Mouse (Mus musculus) liver, postnatal 0 days (tissue): Measurements from ENCODE around the gene Mvb12b. TPM values are rescaled to one million over a fixed set of nuclear protein-coding genes. Genes with fewer than 3 reads are reported as not detected.

ENCODE experiments used
- ATAC-seq: fragments of 200-750 bp; cut with Nextera tagmentation; 2 replicates; pipeline ENCODE4 v1.8.0; 2017; ENCODE audit warnings: mild to moderate bottlenecking, moderate library complexity
- DNase-seq: peaks from one replicate; pipeline ENCODE4 v3.0.0-alpha.2; 2016
- H3K27ac ChIP-seq: fragments of 300-500 bp; sonication (generic); 2 replicates; pipeline ENCODE4 v1.5.1; 2014; ENCODE audit warnings: antibody characterized with exemption, moderate library complexity, mild to moderate bottlenecking, low read depth
- H3K27me3 ChIP-seq: fragments of 300-500 bp; sonication (generic); 2 replicates; pipeline ENCODE4 v1.6.1; 2014; ENCODE audit warnings: low read length, control low read depth, mixed read lengths; ENCODE audit not compliant: insufficient read depth
- H3K36me3 ChIP-seq: fragments of 300-500 bp; sonication (generic); replicated peaks from 2 replicates; pipeline ENCODE4 v1.6.1; 2014; ENCODE audit warnings: mild to moderate bottlenecking, control low read depth, low read length, moderate library complexity, mixed read lengths; ENCODE audit not compliant: insufficient read depth
- H3K4me1 ChIP-seq: fragments of 300-500 bp; sonication (generic); 2 replicates; pipeline ENCODE4 v1.6.1; 2014; ENCODE audit warnings: antibody characterized with exemption, mild to moderate bottlenecking, control low read depth; ENCODE audit not compliant: insufficient read depth
- H3K4me2 ChIP-seq: fragments of 300-500 bp; sonication (generic); 2 replicates; pipeline ENCODE4 v1.6.1; 2014; ENCODE audit warnings: low read depth, mild to moderate bottlenecking, low read length, moderate library complexity, mixed read lengths
- H3K4me3 ChIP-seq: fragments of 300-500 bp; sonication (generic); 2 replicates; pipeline ENCODE4 v1.5.1; 2014; ENCODE audit warnings: low read depth, low read length
- H3K9ac ChIP-seq: fragments of 300-500 bp; sonication (generic); replicated peaks from 2 replicates; pipeline ENCODE4 v1.6.1; 2014; ENCODE audit warnings: mild to moderate bottlenecking, moderate library complexity
- H3K9me3 ChIP-seq: fragments of 300-500 bp; sonication (generic); 2 replicates; pipeline ENCODE4 v1.6.1; 2016; ENCODE audit warnings: mild to moderate bottlenecking, control low read depth, low read length, mixed read lengths
- CTCF ChIP-seq: sonication (generic); IDR thresholded peaks from 2 replicates; pipeline ENCODE4 v1.5.1; 2016; ENCODE audit warnings: antibody characterized with exemption, low read depth
- EP300 ChIP-seq: IDR thresholded peaks from 2 replicates; pipeline ENCODE4 v1.6.1; 2016; ENCODE audit warnings: antibody characterized with exemption, low read depth, mild to moderate bottlenecking
- WGBS: fragments of 180-500 bp; shearing (Covaris S2); extraction: QIAGEN DNeasy Blood & Tissue Kit; methylation state at CpG from one replicate; pipeline ENCODE4 v1.1.7; 2014; ENCODE audit not compliant: insufficient replicate concordance; 5-methylcytosine and 5-hydroxymethylcytosine counted together
- polyA plus RNA-seq: library from polyadenylated mRNA; unstranded; fragments of >200 nt; fragmentation: Nextera tagmentation; extraction: Ambion mirVana; gene quantifications from 2 replicates; pipeline ENCODE4 v1.2.1, GENCODE M21; 2015

Gene Mvb12b
- polyA plus RNA-seq, 1 experiment from 2014 or later = 8.1 TPM

DNA sequence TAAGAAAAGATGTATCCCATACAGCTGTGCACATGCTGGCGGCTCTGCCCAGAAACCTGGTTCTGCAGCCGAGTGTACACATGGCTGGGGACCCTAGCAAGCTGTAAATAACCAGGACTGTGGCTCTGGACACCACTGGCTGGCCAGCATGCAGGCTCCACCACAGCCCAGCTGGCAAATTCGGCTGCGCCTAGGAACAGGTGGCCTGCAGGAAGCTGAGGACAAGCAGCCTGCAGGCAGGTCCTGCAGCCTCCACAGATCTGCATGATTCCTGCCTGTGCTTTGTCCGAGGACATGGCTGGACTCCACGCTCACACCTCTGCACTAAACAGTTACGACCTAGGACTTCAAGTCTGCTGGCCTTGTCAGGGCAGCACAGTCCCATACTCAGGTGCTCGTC is 172.8 kb downstream of the Mvb12b start:
- no peak overlapping the region for H3K9ac ChIP-seq
- no peak overlapping the region for H3K27ac ChIP-seq
- ATAC-seq (no peak), DNase-seq (no peak)
- H3K4me2 ChIP-seq = no peak overlapping the region
- no peaks in the 10 kb centered on the region for H3K4me1 ChIP-seq
- H3K4me3 ChIP-seq = no peak overlapping the region
- no peaks in the 10 kb centered on the region for H3K36me3 ChIP-seq
- WGBS = 61% methylated on average over 8 of the region's 8 CpGs
- no peak for TF ChIP-seq EP300
- no peak for TF ChIP-seq CTCF
- H3K9me3 ChIP-seq = no peaks in the 10 kb centered on the region
- peaks cover 19% of the 10 kb centered on the region; the same call in 1 of the 2 replicates for H3K27me3 ChIP-seq

GRCm38 (mm10) chr2:33713580-33714260 is 174.0 kb downstream of the Mvb12b start:
- peaks cover 21% of the 10 kb centered on the region; the same call in 1 of the 2 replicates for H3K27me3 ChIP-seq
- no peak overlapping the region for H3K9ac ChIP-seq

DNA sequence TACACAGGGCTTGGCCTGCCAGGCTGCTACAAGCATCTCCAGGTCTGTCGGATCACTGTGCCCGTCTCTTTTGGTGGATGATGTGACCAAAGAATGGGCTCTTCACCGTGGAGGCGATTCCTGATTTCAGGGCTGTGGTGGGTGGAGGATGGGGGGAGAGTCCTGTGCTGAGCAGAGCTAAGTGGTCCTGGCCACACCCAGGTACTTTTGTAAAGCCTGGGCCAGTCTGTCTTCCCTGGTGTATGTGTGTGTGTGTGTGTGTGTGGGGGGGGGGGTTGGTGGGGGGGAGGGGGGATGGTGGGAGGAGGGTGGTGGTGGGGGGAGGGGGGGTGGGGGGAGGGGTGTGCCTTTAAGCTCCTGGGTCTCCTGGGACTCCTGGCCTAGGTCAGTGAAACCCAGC is 174.9 kb downstream of the Mvb12b start:
- Histone ChIP-seq H3K36me3 (no peaks in the 10 kb centered on the region), H3K4me3 (no peak overlapping the region)

More at GRCm38 (mm10) chr2:33713580-33714260, 174.0 kb downstream of the Mvb12b start:
- Histone ChIP-seq H3K36me3 (no peaks in the 10 kb centered on the region), H3K27ac (no peak overlapping the region), H3K9me3 (no peaks in the 10 kb centered on the region), H3K4me3 (no peak overlapping the region), H3K4me1 (no peaks in the 10 kb centered on the region), H3K4me2 (no peak overlapping the region)
- 49% methylated on average over 12 of the region's 12 CpGs for WGBS
- no peak for TF ChIP-seq EP300
- no peak for TF ChIP-seq CTCF
- no peak for DNase-seq
- no peak for ATAC-seq

DNA sequence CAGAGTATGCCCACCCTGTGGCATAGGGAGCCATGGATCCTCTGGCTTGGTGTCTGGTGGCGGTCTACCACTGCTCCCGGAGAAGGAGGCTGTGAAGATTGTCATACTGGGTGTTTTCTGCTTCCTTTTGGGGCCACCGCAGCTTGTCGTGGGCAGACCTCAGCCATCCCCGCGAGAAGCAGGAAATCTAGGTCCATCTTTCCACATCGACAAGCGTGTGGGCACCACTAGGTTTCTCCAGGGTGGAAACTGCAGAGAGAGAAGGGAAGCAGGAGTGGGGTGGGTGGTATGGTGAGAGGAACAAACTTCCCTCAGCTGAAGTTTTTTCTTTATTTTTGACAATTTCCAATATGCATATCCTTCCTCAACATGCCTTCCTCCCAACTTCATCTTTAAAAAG is 178.9 kb downstream of the Mvb12b start:
- no peak overlapping the region for H3K9ac ChIP-seq
- H3K27ac ChIP-seq = no peak overlapping the region
- WGBS = 54% methylated on average over 8 of the region's 8 CpGs
- no peaks in the 10 kb centered on the region for H3K36me3 ChIP-seq
- H3K27me3 ChIP-seq = 0 out of 2 replicates have a peak, but pooled peaks cover 2% of the 10 kb centered on the region
- no peak overlapping the region for H3K4me2 ChIP-seq
- TF ChIP-seq CTCF = no peak
- no peak for TF ChIP-seq EP300
- no peaks in the 10 kb centered on the region for H3K4me1 ChIP-seq
- ATAC-seq (no peak), DNase-seq (no peak)
- no peaks in the 10 kb centered on the region for H3K9me3 ChIP-seq
- no peak overlapping the region for H3K4me3 ChIP-seq

More for the DNA sequence above, 174.9 kb downstream of the Mvb12b start:
- WGBS = 44% methylated on average over 4 of the region's 4 CpGs
- Histone ChIP-seq H3K4me2 (no peak overlapping the region), H3K9ac (no peak overlapping the region), H3K27me3 (peaks cover 13% of the 10 kb centered on the region; the same call in 1 of the 2 replicates), H3K27ac (no peak overlapping the region), H3K9me3 (no peaks in the 10 kb centered on the region), H3K4me1 (no peaks in the 10 kb centered on the region)
- DNase-seq (no peak), ATAC-seq (no peak)
- TF ChIP-seq EP300 = no peak
- no peak for TF ChIP-seq CTCF

DNA sequence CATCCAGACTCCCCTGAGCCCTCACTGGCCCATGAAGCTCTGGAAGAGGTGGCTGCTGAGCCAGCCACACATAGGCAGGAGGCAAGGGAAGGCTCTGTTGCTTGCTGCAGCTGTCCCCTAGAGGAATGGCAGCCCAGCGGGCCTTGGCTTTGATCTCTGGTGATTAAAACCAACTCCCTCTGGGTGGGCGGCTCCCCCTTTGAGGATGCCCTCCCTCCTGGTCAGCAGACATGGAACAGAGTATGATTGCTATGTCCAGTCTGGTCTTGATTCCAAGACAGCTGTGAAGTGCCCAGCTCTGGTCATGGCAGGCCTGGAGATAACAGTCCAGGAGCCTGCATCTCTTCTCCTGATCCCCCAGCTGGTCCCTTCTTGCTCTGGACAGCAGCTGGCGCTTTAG is 179.7 kb downstream of the Mvb12b start:
- Histone ChIP-seq H3K27ac (no peak overlapping the region), H3K4me3 (no peak overlapping the region), H3K9ac (no peak overlapping the region), H3K4me2 (no peak overlapping the region), H3K4me1 (no peaks in the 10 kb centered on the region), H3K27me3 (0 out of 2 replicates have a peak, but pooled peaks cover 2% of the 10 kb centered on the region), H3K9me3 (no peaks in the 10 kb centered on the region), H3K36me3 (no peaks in the 10 kb centered on the region)
- ATAC-seq = no peak
- WGBS = 53% methylated on average over 3 of the region's 3 CpGs
- TF ChIP-seq CTCF (no peak), EP300 (no peak)
- DNase-seq = no peak

- no peaks in the 10 kb centered on the region for H3K36me3 ChIP-seq
- no peaks in the 10 kb centered on the region for H3K9me3 ChIP-seq
- TF ChIP-seq EP300 = no peak
- no peak for TF ChIP-seq CTCF
- no peaks in the 10 kb centered on the region for H3K4me1 ChIP-seq
- H3K4me3 ChIP-seq = no peak overlapping the region
- no peak overlapping the region for H3K27ac ChIP-seq
- WGBS = 64% methylated on average over 9 of the region's 9 CpGs
- 0 out of 2 replicates have a peak, but pooled peaks cover 2% of the 10 kb centered on the region for H3K27me3 ChIP-seq
- H3K9ac ChIP-seq = no peak overlapping the region
- DNase-seq (no peak), ATAC-seq (no peak)
- no peak overlapping the region for H3K4me2 ChIP-seq
Measured at GRCm38 (mm10) chr2:33706403-33706802, 181.3 kb downstream of the Mvb12b start.
